In genomic region chr10:93159651-93160496, GRCm38 (mm10) we compare ENCODE assay signal across 8 mouse cellular contexts. TPM values are rescaled to one million over a fixed set of nuclear protein-coding genes. Genes with fewer than 3 reads are reported as not detected.
DNase-seq lines count a peak whose midpoint lies in the region; ATAC-seq and TF ChIP-seq lines count a peak whose summit lies in the region.

No protein-coding gene starts in this region.

- peak overlapping the region; percentile 83 for H3K4me2 ChIP-seq in heart, embryonic 14.5 days (ENCODE audit: low read length)
- H3K4me2 ChIP-seq in forebrain, embryonic 16.5 days (ENCODE audit: low read length) = peak overlapping the region; percentile 46

- WGBS in heart, embryonic 14.5 days = 21% methylated on average over 17 of the region's 17 CpGs
- WGBS in forebrain, embryonic 16.5 days = 28% methylated on average over 17 of the region's 17 CpGs
- 20% methylated on average over 17 of the region's 17 CpGs for WGBS in macrophage (ENCODE audit: missing documents)

- H3K27ac ChIP-seq in heart, embryonic 14.5 days (replicated peaks in 1 of 2; ENCODE audit: control insufficient read depth in 1 of 2, insufficient read depth in 1 of 2, low read depth in 2 of 2, low read length in 2 of 2) = peak overlapping the region; percentile 31 to 98; a peak in 3 of 4 replicates
- H3K27ac ChIP-seq in ES-E14 (ENCODE audit: insufficient read depth, low read depth, low read length, poor library complexity, severe bottlenecking) = no peak overlapping the region
- no peak overlapping the region for H3K27ac ChIP-seq in forebrain, embryonic 16.5 days (ENCODE audit: low read length)
- H3K27ac ChIP-seq in macrophage = no peak overlapping the region

- DNase-seq in heart, adult 18-20 months = no peak
- DNase-seq in ES-E14 (ENCODE audit: low read depth, low spot score) = no peak
- no peak for DNase-seq in adrenal gland, adult (ENCODE audit: inconsistent age in 2 of 2, low spot score in 1 of 2)
- DNase-seq in c-Kit-positive CD71-positive TER-119-positive erythroid progenitor cells, embryonic 14.5 days (ENCODE audit: low spot score) = no peak
- no peak for DNase-seq in right cerebral cortex, postnatal 14 days

- H3K4me1 ChIP-seq in heart, embryonic 14.5 days (ENCODE audit: control insufficient read depth in 2 of 2, insufficient read depth in 2 of 2, low read length in 2 of 2) = peaks cover 2 to 22% of the 10 kb centered on the region in 2 experiments; a peak in 3 of 4 replicates
- H3K4me1 ChIP-seq in ES-E14 (ENCODE audit: control insufficient read depth in 2 of 2, insufficient read depth in 2 of 2, low read length in 2 of 2, poor library complexity in 1 of 2) = peaks cover 2 to 10% of the 10 kb centered on the region in 2 experiments; a peak in 3 of 4 replicates
- peaks cover 16% of the 10 kb centered on the region for H3K4me1 ChIP-seq in forebrain, embryonic 16.5 days (replicated peaks; ENCODE audit: control insufficient read depth, insufficient read depth, low read length)

- H3K27me3 ChIP-seq in heart, embryonic 14.5 days (ENCODE audit: control insufficient read depth, insufficient read depth, low read length) = no peaks in the 10 kb centered on the region
- no peaks in the 10 kb centered on the region for H3K27me3 ChIP-seq in forebrain, embryonic 16.5 days (replicated peaks; ENCODE audit: control insufficient read depth, insufficient read depth, low read length)

- H3K36me3 ChIP-seq in heart, embryonic 14.5 days (ENCODE audit: control insufficient read depth, insufficient read depth, low read length) = no peaks in the 10 kb centered on the region
- H3K36me3 ChIP-seq in ES-E14 (ENCODE audit: control insufficient read depth, insufficient read depth, low read length, poor library complexity, severe bottlenecking) (no peaks in the 10 kb centered on the region), macrophage (ENCODE audit: inconsistent target) (no peaks in the 10 kb centered on the region)
- H3K36me3 ChIP-seq in forebrain, embryonic 16.5 days (ENCODE audit: control insufficient read depth, insufficient read depth) = no peaks in the 10 kb centered on the region

- peak; percentile 64 for ATAC-seq in heart, embryonic 14.5 days (ENCODE audit: insufficient number of reproducible peaks, insufficient read depth, low FRiP score, low read depth)
- peak; percentile 60 for ATAC-seq in forebrain, embryonic 16.5 days

- H3K79me2 ChIP-seq in macrophage (ENCODE audit: inconsistent target) = peaks cover 35% of the 10 kb centered on the region

- H3K4me3 ChIP-seq in heart, embryonic 14.5 days (ENCODE audit: control insufficient read depth in 1 of 2, insufficient read depth in 1 of 2, low read depth in 1 of 2, low read length in 2 of 2) = peak overlapping the region; percentile 63 to 90
- H3K4me3 ChIP-seq in ES-E14 (ENCODE audit: insufficient read depth in 1 of 2, low read depth in 1 of 2, low read length in 2 of 2, poor library complexity in 1 of 2, severe bottlenecking in 1 of 2) = peak overlapping the region; percentile 64 to 83
- H3K4me3 ChIP-seq in forebrain, embryonic 16.5 days (replicated peaks; ENCODE audit: low read length) = peak overlapping the region; percentile 90
- H3K4me3 ChIP-seq in macrophage (ENCODE audit: inconsistent target) = peak overlapping the region; percentile 36

- H3K9ac ChIP-seq in heart, embryonic 14.5 days (ENCODE audit: low read length) = peak overlapping the region; percentile 60
- H3K9ac ChIP-seq in ES-E14 (ENCODE audit: insufficient read depth, low read depth, low read length, poor library complexity, severe bottlenecking) = peak overlapping the region; percentile 78
- peak overlapping the region; percentile 18; the same call in 1 of the 2 replicates for H3K9ac ChIP-seq in forebrain, embryonic 16.5 days (replicated peaks; ENCODE audit: low read depth, low read length)

- H3K9me3 ChIP-seq in heart, embryonic 14.5 days (ENCODE audit: control insufficient read depth, low read length) = no peaks in the 10 kb centered on the region
- H3K9me3 ChIP-seq in ES-E14 (ENCODE audit: control insufficient read depth, insufficient read depth, low read depth, low read length) = no peaks in the 10 kb centered on the region
- no peaks in the 10 kb centered on the region for H3K9me3 ChIP-seq in forebrain, embryonic 16.5 days (ENCODE audit: control insufficient read depth, low read length)

- in situ Hi-C loops in ES-E14 (cut with MboI; ENCODE audit: low sequenced_read_pairs in 2 of 2, unreplicated experiment in 2 of 2) = no loop called here

TF ChIP-seq in ES-E14, 5 proteins besides CTCF, POLR2A, EP300 and RAD21:
- no peak for TF ChIP-seq CHD2 (IDR thresholded peaks at IDR 0.05; ENCODE audit: low read depth, low read length)
- no peak for TF ChIP-seq ZC3H11A (IDR thresholded peaks at IDR 0.05; ENCODE audit: borderline replicate concordance, low read depth, low read length)
- no peak for TF ChIP-seq ZNF384 (IDR thresholded peaks at IDR 0.05; ENCODE audit: low read depth, low read length)
- no peak for TF ChIP-seq HCFC1 (IDR thresholded peaks at IDR 0.05; ENCODE audit: borderline replicate concordance, insufficient read depth, low read length)

RNA-seq across cellular contexts. Expression of gene Cdk17, which starts 0.8 kb away (rescaled TPM):
- 24.4 and 27.1 TPM in 2 replicates for polyA plus RNA-seq in heart, embryonic 14.5 days (2014; fragmentation: Nextera tagmentation; extraction: Ambion mirVana)
- 10 to 100 TPM; 13.1 to 13.5 TPM for total RNA-seq in heart, adult 18-20 months (2021)
- 26.5 and 28.0 TPM in 2 replicates for total RNA-seq in ES-E14 (2012; rRNA removed)
- polyA plus RNA-seq in forebrain, embryonic 16.5 days (2015; fragmentation: Nextera tagmentation; extraction: Ambion mirVana) = 49.9 and 53.6 TPM in 2 replicates
- 100 to 1,000 TPM in 2 of 26 experiments, 10 to 100 TPM in 24; 29.0 to 176 (median 49.5) TPM for total RNA-seq in macrophage (2018; cell fraction: chromatin; rRNA removed)
- total RNA-seq in macrophage (2018; cell fraction: cytosol; rRNA removed) = 10 to 100 TPM; 12.8 to 45.6 (median 16.7) TPM
- 100 to 1,000 TPM in 2 of 26 experiments, 10 to 100 TPM in 24; 20.4 to 105 (median 36.0) TPM for total RNA-seq in macrophage (2018; cell fraction: nucleus; rRNA removed)
- 15.0 to 16.1 TPM (median 15.3 TPM) in 3 replicates for polyA plus RNA-seq in macrophage (2018)

Comparison
In these comparisons a context has a peak if more than half of its experiments do, and no peak if none do; other contexts are left out.
1. H3K27ac ChIP-seq: peak in heart, embryonic 14.5 days (2 of 2); none in ES-E14 (single experiment), forebrain, embryonic 16.5 days (single experiment) and macrophage (single experiment).
2. H3K4me3 ChIP-seq: peak in every context shown above with its lines; median percentile 90 in forebrain, embryonic 16.5 days; 76 in heart, embryonic 14.5 days; 74 in ES-E14; 36 in macrophage.
3. H3K9ac ChIP-seq: peak in every context shown above with its lines; median percentile 78 in ES-E14; 60 in heart, embryonic 14.5 days; 18 in forebrain, embryonic 16.5 days.